Mouse (Mus musculus): Measurements from ENCODE around the gene Wscd2. TPM values are rescaled to one million over a fixed set of nuclear protein-coding genes. Genes with fewer than 3 reads are reported as not detected.

Wscd2 gene
- total and polyA plus RNA-seq, 2 experiments from 2014 or later, result 10.2 to 25.1 TPM

DNA sequence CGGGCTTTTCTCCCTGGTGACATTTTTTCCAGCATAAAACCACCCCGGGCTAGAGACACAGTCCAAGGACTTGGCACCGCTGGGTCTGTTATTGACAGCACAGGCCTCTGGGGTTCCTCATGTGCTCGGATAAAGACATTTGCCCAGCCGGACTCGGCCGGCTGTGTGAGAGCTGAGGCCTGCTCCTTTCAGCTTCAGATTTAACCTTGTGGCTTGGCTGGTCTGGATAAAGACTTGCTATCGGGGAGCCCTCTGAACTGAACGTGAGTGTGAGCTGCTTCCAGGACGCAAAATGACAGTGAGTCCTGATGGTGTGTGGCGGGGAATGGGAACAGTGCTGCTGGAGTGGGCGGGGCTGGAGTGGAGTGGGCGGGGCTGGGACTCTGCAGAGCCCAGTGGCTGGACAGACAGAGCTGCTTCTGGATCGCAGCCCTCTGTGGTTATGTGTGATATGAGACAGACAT, 26.8 kb downstream of the Wscd2 start:
- DNase-seq (no peak), ATAC-seq (peak; percentile 53)
- H3K4me2 ChIP-seq (ENCODE audit: low read depth), result no peak overlapping the region
- no peak overlapping the region; the same call in 1 of the 2 replicates for H3K9ac ChIP-seq
- peak overlapping the region; percentile 45; the same call in 1 of the 2 replicates for H3K27ac ChIP-seq (ENCODE audit: low read depth, low read length)
- H3K27me3 ChIP-seq (ENCODE audit: insufficient read depth, low read length), result no peaks in the 10 kb centered on the region
- no peaks in the 10 kb centered on the region for H3K9me3 ChIP-seq (ENCODE audit: low read length)
- no peaks in the 10 kb centered on the region for H3K36me3 ChIP-seq (ENCODE audit: insufficient read depth)
- peaks cover 12% of the 10 kb centered on the region; the same call in 1 of the 2 replicates for H3K4me1 ChIP-seq (ENCODE audit: insufficient read depth)
- no peak for TF ChIP-seq CTCF (IDR thresholded peaks at IDR 0.05; ENCODE audit: low read depth)
- 15% methylated on average over 14 of the region's 14 CpGs for WGBS
- no peak overlapping the region for H3K4me3 ChIP-seq (ENCODE audit: low read depth, low read length)

DNA sequence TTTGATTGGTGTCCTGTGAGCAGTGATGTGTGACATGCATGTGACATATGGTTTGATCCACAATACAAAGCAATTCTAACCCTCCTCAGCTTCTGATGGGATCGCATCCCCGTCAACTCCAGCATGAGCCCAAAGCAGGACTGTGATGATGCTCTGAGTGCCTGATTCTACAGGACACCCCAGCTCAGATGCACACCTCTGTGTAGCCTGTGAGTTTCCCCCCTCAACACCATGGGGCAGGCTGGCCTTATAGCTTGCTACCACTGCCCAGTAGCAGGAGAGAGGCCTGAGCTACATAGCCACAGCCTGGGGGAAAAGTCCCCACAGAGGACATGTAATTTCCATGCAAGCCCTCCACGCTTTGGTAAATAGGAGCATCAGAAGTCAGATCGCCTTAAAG, 27.3 kb downstream of the Wscd2 start:
- WGBS, result 62% methylated on average over 4 of the region's 4 CpGs
- Histone ChIP-seq H3K9me3 (ENCODE audit: low read length) (no peaks in the 10 kb centered on the region), H3K4me2 (ENCODE audit: low read depth) (no peak overlapping the region), H3K4me3 (ENCODE audit: low read depth, low read length) (no peak overlapping the region), H3K36me3 (ENCODE audit: insufficient read depth) (no peaks in the 10 kb centered on the region), H3K9ac (no peak overlapping the region), H3K4me1 (ENCODE audit: insufficient read depth) (peaks cover 12% of the 10 kb centered on the region; the same call in 1 of the 2 replicates), H3K27me3 (ENCODE audit: insufficient read depth, low read length) (no peaks in the 10 kb centered on the region), H3K27ac (ENCODE audit: low read depth, low read length) (no peak overlapping the region)
- no peak for TF ChIP-seq CTCF (IDR thresholded peaks at IDR 0.05; ENCODE audit: low read depth)
- ATAC-seq (no peak), DNase-seq (no peak)

DNA sequence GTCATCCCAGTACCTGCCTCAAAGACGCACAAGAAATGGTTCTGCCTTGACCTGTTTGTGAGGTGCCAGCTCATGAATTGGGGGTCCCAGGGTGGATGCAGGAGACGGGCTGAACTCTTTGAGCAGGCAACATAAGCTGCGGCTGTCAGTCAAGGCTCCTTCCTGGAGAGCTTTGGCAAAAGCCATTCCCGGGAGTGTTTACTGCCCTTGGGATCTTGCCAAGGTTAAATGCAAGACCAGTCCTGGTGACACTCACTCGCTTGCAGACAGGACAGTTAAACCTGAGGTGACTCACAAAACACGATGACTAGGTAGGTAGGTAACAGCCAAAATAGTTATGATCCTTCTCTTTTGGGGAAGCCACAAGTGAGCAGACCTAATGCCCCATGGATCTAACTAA, 30.9 kb downstream of the Wscd2 start:
- Histone ChIP-seq H3K27ac (ENCODE audit: low read depth, low read length) (no peak overlapping the region), H3K4me3 (ENCODE audit: low read depth, low read length) (no peak overlapping the region), H3K4me2 (ENCODE audit: low read depth) (no peak overlapping the region), H3K27me3 (ENCODE audit: insufficient read depth, low read length) (no peaks in the 10 kb centered on the region), H3K4me1 (ENCODE audit: insufficient read depth) (peaks cover 12% of the 10 kb centered on the region; the same call in 1 of the 2 replicates), H3K9ac (no peak overlapping the region), H3K36me3 (ENCODE audit: insufficient read depth) (no peaks in the 10 kb centered on the region), H3K9me3 (ENCODE audit: low read length) (no peaks in the 10 kb centered on the region)
- WGBS, result 73% methylated on average over 6 of the region's 6 CpGs
- no peak for TF ChIP-seq CTCF (IDR thresholded peaks at IDR 0.05; ENCODE audit: low read depth)
- ATAC-seq (no peak), DNase-seq (no peak)

DNA sequence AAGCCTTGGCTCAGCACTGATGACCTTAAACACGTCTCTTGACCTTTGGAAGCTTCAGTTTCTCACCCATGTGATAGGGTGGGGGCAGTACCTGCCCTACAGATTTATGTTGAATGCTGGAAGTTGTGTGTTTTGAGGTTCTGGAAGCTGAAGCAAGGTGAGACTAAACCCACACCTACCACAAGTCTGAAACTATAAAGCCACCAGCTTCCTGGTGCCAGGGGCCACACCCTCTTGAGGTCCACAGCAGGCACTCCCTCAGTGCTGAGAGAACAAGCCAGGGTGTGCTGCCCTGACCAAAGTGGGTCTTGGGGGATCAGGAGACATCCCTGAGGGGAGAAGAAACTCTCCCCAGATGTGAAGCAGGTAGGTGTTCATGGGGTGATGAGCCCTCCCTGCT, 48.7 kb downstream of the Wscd2 start:
- Histone ChIP-seq H3K4me2 (ENCODE audit: low read depth) (no peak overlapping the region), H3K9ac (no peak overlapping the region), H3K27me3 (ENCODE audit: insufficient read depth, low read length) (no peaks in the 10 kb centered on the region), H3K4me1 (ENCODE audit: insufficient read depth) (0 out of 2 replicates have a peak, but pooled peaks cover 8% of the 10 kb centered on the region), H3K9me3 (ENCODE audit: low read length) (no peaks in the 10 kb centered on the region), H3K27ac (ENCODE audit: low read depth, low read length) (no peak overlapping the region), H3K36me3 (ENCODE audit: insufficient read depth) (no peaks in the 10 kb centered on the region), H3K4me3 (ENCODE audit: low read depth, low read length) (no peak overlapping the region)
- no peak for ATAC-seq
- 63% methylated on average over 1 of the region's 1 CpGs for WGBS
- no peak for DNase-seq
- no peak for TF ChIP-seq CTCF (IDR thresholded peaks at IDR 0.05; ENCODE audit: low read depth)

DNA sequence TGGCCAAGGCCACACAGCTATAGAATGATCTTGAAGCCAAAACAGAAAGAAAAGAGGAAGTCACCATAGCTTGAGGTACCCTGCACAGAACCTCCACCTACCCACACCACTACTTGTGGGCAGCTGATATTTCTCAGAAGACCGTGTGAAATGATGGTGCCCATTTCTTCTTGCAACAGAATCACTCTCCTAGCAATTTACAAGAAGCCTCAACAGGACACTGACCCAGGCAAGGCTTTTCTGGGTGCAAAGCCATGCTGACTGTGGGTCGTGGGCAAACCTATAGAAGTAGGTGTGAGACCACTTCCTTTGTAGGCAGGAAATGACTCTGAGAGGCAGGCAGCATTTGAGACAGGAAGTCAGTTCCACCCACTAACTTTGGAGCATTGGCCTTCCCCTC, 49.3 kb downstream of the Wscd2 start:
- no peak overlapping the region for H3K4me3 ChIP-seq (ENCODE audit: low read depth, low read length)
- no peak overlapping the region for H3K27ac ChIP-seq (ENCODE audit: low read depth, low read length)
- H3K4me2 ChIP-seq (ENCODE audit: low read depth), result no peak overlapping the region
- DNase-seq (no peak), ATAC-seq (no peak)
- no peak overlapping the region for H3K9ac ChIP-seq
- no peaks in the 10 kb centered on the region for H3K36me3 ChIP-seq (ENCODE audit: insufficient read depth)
- TF ChIP-seq CTCF (IDR thresholded peaks at IDR 0.05; ENCODE audit: low read depth), result no peak
- 80% methylated on average over 2 of the region's 2 CpGs for WGBS
- no peaks in the 10 kb centered on the region for H3K9me3 ChIP-seq (ENCODE audit: low read length)
- no peaks in the 10 kb centered on the region for H3K27me3 ChIP-seq (ENCODE audit: insufficient read depth, low read length)
- H3K4me1 ChIP-seq (ENCODE audit: insufficient read depth), result 0 out of 2 replicates have a peak, but pooled peaks cover 8% of the 10 kb centered on the region

DNA sequence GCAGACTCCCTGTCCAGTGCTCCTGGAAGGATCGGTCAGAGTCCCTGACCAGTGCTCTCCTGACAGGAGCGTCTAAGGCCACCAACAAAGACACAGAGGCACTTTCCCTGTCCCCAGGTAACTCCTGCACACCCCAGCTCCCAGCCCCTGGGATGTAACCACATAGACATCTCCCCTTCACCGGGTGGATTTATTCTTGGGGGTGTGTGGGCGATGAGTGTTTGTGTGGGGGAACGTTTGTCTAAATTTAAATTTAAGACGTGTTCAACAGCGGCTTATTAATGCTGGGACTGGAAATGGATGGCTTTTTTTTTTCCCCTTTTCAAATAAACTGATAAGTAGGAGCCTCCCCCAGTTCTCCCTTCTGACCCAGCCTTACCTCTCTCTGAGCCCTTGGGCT, 49.7 kb downstream of the Wscd2 start:
- no peak for TF ChIP-seq CTCF (IDR thresholded peaks at IDR 0.05; ENCODE audit: low read depth)
- DNase-seq, result no peak
- 94% methylated on average over 7 of the region's 7 CpGs for WGBS
- Histone ChIP-seq H3K4me2 (ENCODE audit: low read depth) (no peak overlapping the region), H3K9ac (no peak overlapping the region), H3K4me3 (ENCODE audit: low read depth, low read length) (no peak overlapping the region), H3K9me3 (ENCODE audit: low read length) (no peaks in the 10 kb centered on the region), H3K27me3 (ENCODE audit: insufficient read depth, low read length) (no peaks in the 10 kb centered on the region), H3K4me1 (ENCODE audit: insufficient read depth) (0 out of 2 replicates have a peak, but pooled peaks cover 8% of the 10 kb centered on the region), H3K27ac (ENCODE audit: low read depth, low read length) (no peak overlapping the region), H3K36me3 (ENCODE audit: insufficient read depth) (no peaks in the 10 kb centered on the region)
- no peak for ATAC-seq

DNA sequence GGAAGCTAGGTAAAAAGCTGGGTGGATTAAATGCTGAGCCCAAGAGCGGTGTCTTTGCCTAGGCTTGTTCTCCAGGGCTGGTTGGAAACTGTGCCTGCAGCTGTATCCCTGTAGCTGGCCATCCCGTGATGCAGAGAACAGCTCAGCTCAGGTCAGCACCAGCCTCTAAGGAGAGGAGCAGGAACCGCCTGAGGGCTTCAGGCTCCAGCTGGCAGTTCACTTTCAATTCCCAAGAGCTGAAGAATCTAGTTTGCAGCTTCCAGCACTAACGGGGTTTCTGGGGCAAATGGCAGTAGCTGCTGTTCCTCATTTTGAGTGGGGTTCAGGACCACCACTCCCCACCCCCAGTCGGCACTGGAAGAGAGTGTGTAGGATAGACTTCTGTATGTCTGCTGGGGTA, 51.1 kb downstream of the Wscd2 start:
- TF ChIP-seq CTCF (IDR thresholded peaks at IDR 0.05; ENCODE audit: low read depth), result no peak
- DNase-seq (no peak), ATAC-seq (no peak)
- Histone ChIP-seq H3K9ac (no peak overlapping the region), H3K4me1 (ENCODE audit: insufficient read depth) (0 out of 2 replicates have a peak, but pooled peaks cover 8% of the 10 kb centered on the region), H3K36me3 (ENCODE audit: insufficient read depth) (no peaks in the 10 kb centered on the region), H3K4me2 (ENCODE audit: low read depth) (no peak overlapping the region), H3K9me3 (ENCODE audit: low read length) (no peaks in the 10 kb centered on the region), H3K27ac (ENCODE audit: low read depth, low read length) (no peak overlapping the region), H3K4me3 (ENCODE audit: low read depth, low read length) (no peak overlapping the region), H3K27me3 (ENCODE audit: insufficient read depth, low read length) (no peaks in the 10 kb centered on the region)
- WGBS, result 49% methylated on average over 5 of the region's 5 CpGs

Measured in forebrain, postnatal 0 days (tissue).